Mouse (Mus musculus): ENCODE measurements around the gene Ptpro. TPM values are rescaled to one million over a fixed set of nuclear protein-coding genes. Genes with fewer than 3 reads are reported as not detected.
"Not testable (repeated sequence)": the region's sequence is repeated elsewhere in the genome, so short reads cannot be mapped to it uniquely, and the experiment has no call there.

Gene Ptpro
- polyA plus RNA-seq, 1 experiment from 2014 or later: not detected

DNA sequence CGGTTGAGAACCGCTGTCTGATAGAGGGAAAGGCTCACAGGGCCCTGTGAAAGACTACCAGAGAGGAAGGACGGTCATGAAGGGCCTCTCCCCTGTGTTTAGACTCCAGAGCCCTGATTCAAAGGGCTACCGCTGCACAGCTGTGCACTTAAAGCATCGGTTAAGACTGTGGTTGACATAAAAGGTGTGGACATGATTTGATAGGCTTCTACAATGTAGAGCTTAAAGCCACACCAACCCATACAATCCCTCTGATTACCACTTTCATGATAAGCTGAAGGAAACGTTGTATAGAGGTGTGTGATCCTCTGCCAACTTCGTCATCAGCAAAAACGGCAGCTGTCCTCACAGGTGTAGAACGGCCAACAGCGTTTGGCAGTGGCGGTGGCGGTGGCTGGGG is 191.0 kb downstream of the Ptpro start:
- CTCF ChIA-PET: interaction anchor here (1.6 kb wide), 1 partner anchor 12 kb away, joined by 6 read pairs; no protein-coding TSS in a partner anchor
- DNase-seq (ENCODE audit: low read depth, low spot score) (no peak), ATAC-seq (no peak)
- TF ChIP-seq CTCF (IDR thresholded peaks at IDR 0.05): no peak
- in situ Hi-C loops (cut with MboI; ENCODE audit: low pct_unique_long_range_greater_than_20kb): loop anchor here (10.0 kb wide), 1 partner anchor 282 kb away; no protein-coding TSS in a partner anchor
- no peaks in the 10 kb centered on the region for H3K27me3 ChIP-seq
- POLR2A ChIA-PET: no interaction called here

DNA sequence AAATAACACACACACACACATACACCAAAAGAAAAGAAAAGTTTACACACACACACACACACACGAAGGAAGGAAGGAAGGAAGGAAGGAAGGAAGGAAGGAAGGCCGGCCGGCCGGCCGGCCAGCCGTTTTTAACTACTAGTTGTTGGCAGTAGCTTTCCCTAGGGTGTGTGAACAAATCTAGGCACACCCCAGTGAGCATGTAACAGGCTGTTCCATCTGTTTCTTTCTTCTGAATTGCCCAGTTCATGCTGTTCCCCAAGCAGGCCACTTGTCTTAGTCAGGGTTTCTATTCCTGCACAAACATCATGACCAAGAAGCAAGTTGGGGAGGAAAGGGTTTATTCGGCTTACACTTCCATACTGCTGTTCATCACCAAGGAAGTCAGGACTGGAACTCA is 194.0 kb downstream of the Ptpro start:
- POLR2A ChIA-PET; ATAC-seq; CTCF ChIA-PET; H3K27me3 ChIP-seq; DNase-seq (ENCODE audit: low read depth, low spot score): not testable (repeated sequence)
- in situ Hi-C loops (cut with MboI; ENCODE audit: low pct_unique_long_range_greater_than_20kb): loop anchor here (10.0 kb wide), 1 partner anchor 279 kb away; no protein-coding TSS in a partner anchor

DNA sequence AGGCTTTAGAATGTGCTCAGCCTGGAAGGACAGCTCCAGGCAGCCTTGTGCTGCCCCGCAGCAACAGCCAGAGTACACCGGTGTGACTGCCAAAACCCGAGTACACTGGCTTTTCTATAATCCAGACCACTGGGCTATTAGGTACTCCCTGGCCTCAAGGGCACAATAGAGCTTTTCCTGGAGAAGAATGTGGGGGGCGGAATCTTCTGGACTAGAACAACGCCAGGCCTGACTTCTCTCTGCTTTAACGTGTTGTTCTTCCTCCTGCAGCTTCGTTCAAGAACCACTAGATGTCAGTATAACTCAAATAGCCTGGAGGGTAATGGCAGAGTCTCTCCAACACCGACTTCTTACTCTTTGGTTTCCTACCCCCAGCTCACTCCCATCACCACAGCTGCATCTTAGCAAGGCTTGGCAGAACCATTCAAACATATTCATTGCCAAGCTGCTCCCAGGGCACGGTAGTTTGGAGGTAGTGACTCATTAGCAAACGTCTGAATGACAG is 203.5 kb downstream of the Ptpro start:
- H3K27me3 ChIP-seq: no peaks in the 10 kb centered on the region
- DNase-seq (ENCODE audit: low read depth, low spot score) (no peak), ATAC-seq (peak; percentile 94)
- CTCF ChIA-PET: interaction anchor here (0.7 to 1.9 kb wide), 18 partner anchors 9 to 279 kb away, joined by 3 to 11 read pairs (median 4); partner anchors contain the start of gene Strap
- POLR2A ChIA-PET: interaction anchor here (0.6 to 0.9 kb wide), 2 partner anchors 204 to 279 kb away, joined by 3 read pairs; no protein-coding TSS in a partner anchor
- in situ Hi-C loops (cut with MboI; ENCODE audit: low pct_unique_long_range_greater_than_20kb): no loop called here
- peak; percentile 89 for TF ChIP-seq CTCF (IDR thresholded peaks at IDR 0.05)

DNA sequence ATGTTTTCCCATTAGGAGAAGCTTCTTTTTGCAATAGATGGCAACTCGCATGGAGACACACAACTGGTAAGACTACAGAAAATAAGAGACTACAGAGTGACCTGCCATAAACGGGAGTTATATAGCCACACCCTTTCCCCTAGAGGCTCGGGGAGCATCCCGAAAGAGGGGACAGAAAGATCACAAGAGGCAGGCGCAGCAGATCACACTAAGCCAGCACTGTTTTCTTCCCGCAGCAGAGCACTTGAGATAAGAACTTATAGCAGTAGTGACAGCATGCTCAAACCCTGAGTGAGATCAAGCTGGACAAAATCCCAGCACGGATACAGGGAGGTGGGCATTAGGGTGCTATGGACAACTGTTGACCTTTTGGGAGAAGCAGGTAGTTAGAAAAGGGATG is 203.9 kb downstream of the Ptpro start:
- ATAC-seq: no peak

DNA sequence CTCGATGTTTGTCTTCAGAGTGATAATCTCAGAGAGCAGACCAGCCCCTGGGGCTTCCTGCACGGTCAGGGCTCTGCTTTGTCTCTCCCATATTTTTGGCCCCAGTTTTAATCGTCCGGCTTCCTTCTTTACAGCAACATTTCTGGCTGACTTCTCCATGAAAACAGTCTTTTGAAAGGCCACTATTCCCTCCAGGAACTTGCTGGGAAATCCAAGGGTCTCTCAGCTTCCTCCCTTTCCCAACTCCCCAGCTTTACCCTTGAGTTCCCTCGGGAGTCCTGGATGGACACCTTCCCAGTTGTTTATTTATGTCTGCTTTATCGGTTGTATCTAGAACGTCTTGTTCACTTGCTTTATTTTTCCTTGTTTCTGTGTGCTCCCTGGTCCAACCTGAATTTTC is 205.1 kb downstream of the Ptpro start:
- no peak for TF ChIP-seq CTCF (IDR thresholded peaks at IDR 0.05)
- DNase-seq (ENCODE audit: low read depth, low spot score) (no peak), ATAC-seq (no peak)
- in situ Hi-C loops (cut with MboI; ENCODE audit: low pct_unique_long_range_greater_than_20kb): no loop called here
- CTCF ChIA-PET: no interaction called here
- no peaks in the 10 kb centered on the region for H3K27me3 ChIP-seq
- POLR2A ChIA-PET: no interaction called here

More for the DNA sequence above, 203.9 kb downstream of the Ptpro start:
- ChIA-PET POLR2A (interaction anchor here (0.6 to 0.9 kb wide), 2 partner anchors 204 to 279 kb away, joined by 3 read pairs; no protein-coding TSS in a partner anchor), CTCF (interaction anchor here (0.7 to 1.9 kb wide), 17 partner anchors 8 to 278 kb away, joined by 3 to 11 read pairs (median 4); partner anchors contain the start of gene Strap)
- TF ChIP-seq CTCF (IDR thresholded peaks at IDR 0.05): no peak
- in situ Hi-C loops (cut with MboI; ENCODE audit: low pct_unique_long_range_greater_than_20kb): no loop called here
- DNase-seq (ENCODE audit: low read depth, low spot score): no peak
- no peaks in the 10 kb centered on the region for H3K27me3 ChIP-seq

DNA sequence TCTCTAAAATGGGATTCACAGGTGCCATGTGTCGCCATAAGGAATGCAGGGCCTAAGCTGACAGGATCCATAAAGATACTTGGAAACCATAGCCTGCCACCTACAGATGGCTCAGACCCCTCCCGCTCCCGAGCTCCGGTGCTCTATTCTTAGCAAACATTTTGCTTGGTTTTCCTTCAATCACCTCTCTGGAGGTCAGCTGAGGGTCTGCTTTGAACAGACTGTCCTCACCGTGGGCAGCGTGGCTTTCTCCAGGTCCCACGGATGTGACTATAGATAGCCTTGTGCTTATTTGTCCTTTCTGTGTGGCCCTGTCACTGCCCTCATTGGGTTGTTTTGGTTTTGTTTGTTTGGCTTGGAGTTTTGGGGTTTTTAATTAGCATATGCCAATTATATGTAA is 206.0 kb downstream of the Ptpro start:
- POLR2A ChIA-PET: no interaction called here

DNA sequence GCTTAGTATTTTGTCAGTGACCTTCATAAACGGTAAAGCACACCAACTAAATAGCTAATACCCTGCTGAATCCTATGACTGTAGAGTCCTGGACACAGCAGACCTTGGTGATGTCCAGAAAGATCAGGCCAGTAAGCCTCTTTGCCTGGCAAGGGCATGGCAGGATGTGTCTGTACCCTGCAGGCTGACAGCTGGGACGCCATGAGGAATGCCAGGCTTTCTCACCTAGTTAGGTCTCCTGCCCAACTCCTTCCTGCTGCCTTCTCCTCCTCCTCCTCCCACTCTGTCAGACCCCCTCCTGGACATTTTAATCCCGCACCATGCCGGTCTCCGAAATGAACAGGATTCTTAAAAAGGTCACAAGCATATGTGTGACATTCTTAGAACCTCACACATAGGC is 211.7 kb downstream of the Ptpro start:
- ChIA-PET POLR2A (no interaction called here), CTCF (interaction anchor here (0.8 to 2.7 kb wide), 2 partner anchors 8 to 26 kb away, joined by 3 to 9 read pairs; no protein-coding TSS in a partner anchor)
- no peak for DNase-seq (ENCODE audit: low read depth, low spot score)
- in situ Hi-C loops (cut with MboI; ENCODE audit: low pct_unique_long_range_greater_than_20kb): loop anchor here (10.0 kb wide), 1 partner anchor 101 kb away; no protein-coding TSS in a partner anchor
- no peak for TF ChIP-seq CTCF (IDR thresholded peaks at IDR 0.05)
- ATAC-seq: no peak
- H3K27me3 ChIP-seq: no peaks in the 10 kb centered on the region

More for the DNA sequence above, 206.0 kb downstream of the Ptpro start:
- TF ChIP-seq CTCF (IDR thresholded peaks at IDR 0.05): no peak
- in situ Hi-C loops (cut with MboI; ENCODE audit: low pct_unique_long_range_greater_than_20kb): no loop called here
- CTCF ChIA-PET: interaction anchor here (1.3 kb wide), 1 partner anchor 266 kb away, joined by 3 read pairs; no protein-coding TSS in a partner anchor
- no peaks in the 10 kb centered on the region for H3K27me3 ChIP-seq
- no peak for ATAC-seq
- DNase-seq (ENCODE audit: low read depth, low spot score): no peak

DNA sequence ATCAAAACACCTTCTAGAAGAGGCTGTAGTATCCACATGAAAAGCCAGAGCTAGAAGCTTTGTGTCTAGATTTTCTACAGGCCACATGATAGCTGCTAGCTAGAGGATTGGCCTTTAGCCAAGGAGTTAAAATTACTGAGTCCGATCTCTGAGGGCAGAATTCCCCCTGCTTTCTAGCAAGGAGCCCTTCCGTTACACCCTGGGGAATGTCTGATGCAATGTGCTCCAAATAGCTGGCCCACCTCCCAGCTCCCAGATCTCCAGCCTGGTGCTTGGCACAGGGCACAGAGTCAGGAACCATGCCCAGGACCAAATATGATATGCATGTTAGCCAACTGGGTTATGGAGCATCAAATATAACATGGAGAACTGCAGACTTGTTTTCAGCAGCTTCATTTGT is 213.1 kb downstream of the Ptpro start:
- peak; percentile 98 for ATAC-seq
- H3K27me3 ChIP-seq: no peaks in the 10 kb centered on the region
- in situ Hi-C loops (cut with MboI; ENCODE audit: low pct_unique_long_range_greater_than_20kb): loop anchor here (5.0 to 10.0 kb wide), 2 partner anchors 100 to 182 kb away; no protein-coding TSS in a partner anchor
- DNase-seq (ENCODE audit: low read depth, low spot score): peak; percentile 94
- CTCF ChIA-PET: interaction anchor here (0.6 to 2.7 kb wide), 4 partner anchors 10 to 149 kb away, joined by 3 to 9 read pairs (median 4); no protein-coding TSS in a partner anchor
- POLR2A ChIA-PET: interaction anchor here (0.6 kb wide), 1 partner anchor 188 kb away, joined by 7 read pairs; no protein-coding TSS in a partner anchor
- TF ChIP-seq CTCF (IDR thresholded peaks at IDR 0.05): no peak

DNA sequence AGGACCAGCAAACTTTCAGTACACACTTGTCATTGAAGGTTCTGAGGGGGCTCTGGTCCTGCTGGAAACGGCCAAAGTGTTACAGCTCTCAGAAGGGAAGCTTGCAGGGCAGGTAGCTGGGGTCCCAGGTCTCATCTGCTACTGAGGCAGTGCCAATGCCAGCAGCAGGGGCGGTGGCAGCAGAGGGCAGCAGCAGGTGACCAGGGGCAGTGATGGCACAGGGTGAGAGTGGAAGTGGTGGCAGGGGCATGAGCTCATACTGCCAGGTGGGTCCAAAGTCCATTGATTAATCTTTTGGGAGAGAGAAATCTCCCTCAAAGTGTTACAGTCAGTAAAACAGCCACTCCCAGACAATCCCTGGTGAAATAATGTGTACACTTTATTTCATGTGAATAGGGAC is 214.1 kb downstream of the Ptpro start:
- no peak for ATAC-seq
- no peak for DNase-seq (ENCODE audit: low read depth, low spot score)
- POLR2A ChIA-PET: no interaction called here
- in situ Hi-C loops (cut with MboI; ENCODE audit: low pct_unique_long_range_greater_than_20kb): loop anchor here (5.0 to 10.0 kb wide), 2 partner anchors 99 to 181 kb away; no protein-coding TSS in a partner anchor
- no peak for TF ChIP-seq CTCF (IDR thresholded peaks at IDR 0.05)
- no peaks in the 10 kb centered on the region for H3K27me3 ChIP-seq
- CTCF ChIA-PET: no interaction called here

DNA sequence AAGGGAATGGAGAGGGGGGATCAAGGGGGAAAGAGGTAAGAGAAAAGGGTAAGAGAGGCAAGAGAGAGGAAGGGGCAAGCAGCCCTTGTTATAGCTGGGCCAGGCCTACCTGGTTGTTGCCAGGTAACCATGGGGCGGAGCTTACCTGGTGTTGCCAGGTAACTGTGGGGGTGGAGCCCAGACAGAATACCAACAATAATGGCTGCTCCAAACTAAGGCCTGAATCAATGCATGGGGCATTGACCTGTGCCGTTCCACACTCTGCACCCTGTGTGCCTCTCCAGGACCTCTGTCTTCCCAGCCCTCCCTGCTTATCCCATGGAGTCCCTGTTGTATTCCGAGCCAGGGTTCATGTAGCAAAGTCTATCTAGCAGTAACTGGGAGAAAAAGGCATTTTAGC is 215.6 kb downstream of the Ptpro start:
- ATAC-seq (no peak), DNase-seq (ENCODE audit: low read depth, low spot score) (no peak)
- CTCF ChIA-PET: interaction anchor here (1.1 kb wide), 1 partner anchor 33 kb away, joined by 3 read pairs; no protein-coding TSS in a partner anchor
- TF ChIP-seq CTCF (IDR thresholded peaks at IDR 0.05): no peak
- H3K27me3 ChIP-seq: no peaks in the 10 kb centered on the region
- in situ Hi-C loops (cut with MboI; ENCODE audit: low pct_unique_long_range_greater_than_20kb): loop anchor here (5.0 to 10.0 kb wide), 2 partner anchors 97 to 180 kb away; no protein-coding TSS in a partner anchor
- POLR2A ChIA-PET: no interaction called here

DNA sequence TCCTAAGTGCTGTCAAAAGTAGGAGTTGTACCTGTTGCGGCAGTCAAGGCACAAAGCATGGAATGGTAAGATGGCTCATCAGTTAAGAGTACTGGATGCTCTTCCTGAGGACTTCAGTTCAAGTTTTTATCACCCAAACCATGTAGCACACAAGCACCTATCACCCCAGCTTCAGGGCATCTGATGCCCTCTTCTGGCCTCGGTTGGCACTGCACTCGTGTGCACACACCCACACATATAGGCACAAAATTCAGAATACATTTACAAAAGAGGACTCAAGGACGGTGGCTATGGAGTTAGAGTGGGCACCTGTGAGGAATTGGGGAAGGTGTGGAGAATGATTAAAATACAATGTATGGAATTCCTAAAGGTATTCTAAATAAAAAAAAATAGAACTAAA is 217.4 kb downstream of the Ptpro start:
- ChIA-PET POLR2A (interaction anchor here (1.3 kb wide), 1 partner anchor 19 kb away, joined by 8 read pairs; no protein-coding TSS in a partner anchor), CTCF (interaction anchor here (0.8 to 1.1 kb wide), 3 partner anchors 14 to 15 kb away, joined by 3 to 4 read pairs (median 3); no protein-coding TSS in a partner anchor)
- no peak for DNase-seq (ENCODE audit: low read depth, low spot score)
- TF ChIP-seq CTCF (IDR thresholded peaks at IDR 0.05): no peak
- H3K27me3 ChIP-seq: no peaks in the 10 kb centered on the region
- ATAC-seq: no peak
- in situ Hi-C loops (cut with MboI; ENCODE audit: low pct_unique_long_range_greater_than_20kb): loop anchor here (5.0 to 10.0 kb wide), 2 partner anchors 95 to 178 kb away; no protein-coding TSS in a partner anchor

Data from Patski (cell line).